10 mouse cellular contexts compared by ENCODE assay signal in genomic region chr7:19811114-19811513, GRCm38 (mm10). TPM values are rescaled to one million over a fixed set of nuclear protein-coding genes. Genes with fewer than 3 reads are reported as not detected.
A peak's percentile ranks its signal among the peaks of the same experiment; 100 is the strongest.
DNase-seq lines count a peak whose midpoint lies in the region; ATAC-seq and TF ChIP-seq lines count a peak whose summit lies in the region.
"Had no signal": no experiment of that assay in that cellular context is flagged by ENCODE, and none has a peak within 500 bp of the region (broad histone marks: within the 10 kb centered on the region; RNA-seq: fewer than 3 reads in every experiment).

No protein-coding gene starts in this region.

- H3K36me3 ChIP-seq in heart, postnatal 0 days (replicated peaks; ENCODE audit: control insufficient read depth, insufficient read depth, low read length) = no peaks in the 10 kb centered on the region
- H3K36me3 ChIP-seq in midbrain, embryonic 12.5 days = no peaks in the 10 kb centered on the region

- ATAC-seq in heart, postnatal 0 days (ENCODE audit: insufficient read depth, low read depth) = peak; percentile 40; the same call in 1 of the 2 replicates
- peak; percentile 32 for ATAC-seq in midbrain, embryonic 12.5 days (ENCODE audit: low FRiP score, low read depth)

- WGBS in heart, postnatal 0 days = 12% methylated on average over 22 of the region's 22 CpGs
- 3% methylated on average over 22 of the region's 22 CpGs for WGBS in midbrain, embryonic 12.5 days

- peaks cover 28% of the 10 kb centered on the region for H3K27me3 ChIP-seq in heart, postnatal 0 days (ENCODE audit: control insufficient read depth, insufficient read depth, low read length)
- H3K27me3 ChIP-seq in midbrain, embryonic 12.5 days = peaks cover 64% of the 10 kb centered on the region
- H3K27me3 ChIP-seq: CH12.LX had no signal

- H3K4me1 ChIP-seq in heart, postnatal 0 days (ENCODE audit: control insufficient read depth, insufficient read depth) = peaks cover 8% of the 10 kb centered on the region
- H3K4me1 ChIP-seq in midbrain, embryonic 12.5 days = peaks cover 17% of the 10 kb centered on the region

- no peak overlapping the region for H3K4me2 ChIP-seq in heart, postnatal 0 days (ENCODE audit: low read depth, low read length)
- H3K4me2 ChIP-seq in midbrain, embryonic 12.5 days (replicated peaks) = peak overlapping the region; percentile 39

- no peak overlapping the region for H3K4me3 ChIP-seq in heart, postnatal 0 days (ENCODE audit: low read depth, low read length)
- peak overlapping the region; percentile 13; the same call in 1 of the 2 replicates for H3K4me3 ChIP-seq in midbrain, embryonic 12.5 days

- no peak for TF ChIP-seq CTCF in heart, postnatal 0 days (IDR thresholded peaks at IDR 0.05; ENCODE audit: low read depth)

- H3K9me3 ChIP-seq in heart, postnatal 0 days (replicated peaks; ENCODE audit: control insufficient read depth, low read length) = no peaks in the 10 kb centered on the region
- no peaks in the 10 kb centered on the region for H3K9me3 ChIP-seq in midbrain, embryonic 12.5 days

- H3K9ac ChIP-seq in heart, postnatal 0 days (replicated peaks; ENCODE audit: low read depth, low read length) = no peak overlapping the region
- H3K9ac ChIP-seq in midbrain, embryonic 12.5 days (replicated peaks) = no peak overlapping the region

- no peak for TF ChIP-seq EP300 in heart, postnatal 0 days (IDR thresholded peaks at IDR 0.05; ENCODE audit: low read depth)

- peak; percentile 66 for DNase-seq in gastrocnemius, postnatal 10 days
- DNase-seq in gastrocnemius, postnatal 25 days = no peak
- DNase-seq in brain, adult 2 months (ENCODE audit: low read depth, low spot score) = peak; percentile 48
- DNase-seq in heart, postnatal 0 days (ENCODE audit: low spot score) = no peak
- peak; percentile 82 to 90 for DNase-seq in kidney, postnatal 25 days
- DNase-seq in frontal cortex, postnatal 25 days (ENCODE audit: low spot score in 2 of 2) = no peak
- DNase-seq in ovary, postnatal 14 days (ENCODE audit: low spot score) = no peak

- no peak overlapping the region for H3K27ac ChIP-seq in heart, postnatal 0 days (ENCODE audit: low read depth)
- no peak overlapping the region for H3K27ac ChIP-seq in midbrain, embryonic 12.5 days (replicated peaks)

RNA-seq across cellular contexts. Expression of gene Bcl3, which starts 11.5 kb away (rescaled TPM):
- total RNA-seq in gastrocnemius, postnatal 10 days (2021) = 1 to 10 TPM; 1.8 to 7.0 TPM
- total RNA-seq in gastrocnemius, postnatal 25 days (2021) = 1 to 10 TPM; 1.2 TPM
- 1.7 and 6.7 TPM in 2 replicates for total RNA-seq in heart, postnatal 0 days (2014; rRNA removed; ENCODE audit: low replicate concordance)
- 1.6 and 2.0 TPM in 2 replicates for polyA plus RNA-seq in heart, postnatal 0 days (2015; fragmentation: Nextera tagmentation; extraction: Ambion mirVana)
- polyA plus RNA-seq in midbrain, embryonic 12.5 days (2016; fragmentation: Nextera tagmentation; extraction: Ambion mirVana) = 0.52 and 0.64 TPM in 2 replicates

RNA-seq across cellular contexts. Expression of gene Cblc, which starts 14.5 kb away (rescaled TPM):
- under 1 TPM; 0.38 to 0.59 TPM for total RNA-seq in gastrocnemius, postnatal 10 days (2021)
- total RNA-seq in gastrocnemius, postnatal 25 days (2021) = not detected
- total RNA-seq in heart, postnatal 0 days (2014; rRNA removed; ENCODE audit: low replicate concordance) = 0.35 TPM in 1 of 2 replicates, not detected in the other
- polyA plus RNA-seq in heart, postnatal 0 days (2015; fragmentation: Nextera tagmentation; extraction: Ambion mirVana) = 0.36 and 0.37 TPM in 2 replicates
- 0.27 and 0.36 TPM in 2 replicates for polyA plus RNA-seq in midbrain, embryonic 12.5 days (2016; fragmentation: Nextera tagmentation; extraction: Ambion mirVana)
- polyA plus RNA-seq: cortical plate, adult 2 months had no signal

RNA-seq across cellular contexts. Expression of gene Bcam, which starts 40.3 kb away (rescaled TPM):
- 10 to 100 TPM; 60.3 to 68.9 TPM for total RNA-seq in gastrocnemius, postnatal 10 days (2021)
- total RNA-seq in gastrocnemius, postnatal 25 days (2021) = 10 to 100 TPM; 25.3 to 33.9 TPM
- 697 and 786 TPM in 2 replicates for total RNA-seq in heart, postnatal 0 days (2014; rRNA removed; ENCODE audit: low replicate concordance)
- polyA plus RNA-seq in heart, postnatal 0 days (2015; fragmentation: Nextera tagmentation; extraction: Ambion mirVana) = 293 and 303 TPM in 2 replicates
- 10.7 and 14.1 TPM in 2 replicates for polyA plus RNA-seq in midbrain, embryonic 12.5 days (2016; fragmentation: Nextera tagmentation; extraction: Ambion mirVana)

RNA-seq across cellular contexts. Expression of gene Gm19345, which starts 40.7 kb away (rescaled TPM):
- not detected for total RNA-seq in gastrocnemius, postnatal 10 days (2021)
- total RNA-seq in gastrocnemius, postnatal 25 days (2021) = not detected
- total RNA-seq in heart, postnatal 0 days (2014; rRNA removed; ENCODE audit: low replicate concordance) = not detected in 2 replicates
- not detected in 2 replicates for polyA plus RNA-seq in heart, postnatal 0 days (2015; fragmentation: Nextera tagmentation; extraction: Ambion mirVana)
- polyA plus RNA-seq in midbrain, embryonic 12.5 days (2016; fragmentation: Nextera tagmentation; extraction: Ambion mirVana) = 0.63 and 1.4 TPM in 2 replicates

RNA-seq across cellular contexts. Expression of gene Ceacam16, which starts 50.0 kb away (rescaled TPM):
- not detected for total RNA-seq in gastrocnemius, postnatal 10 days (2021)
- total RNA-seq in gastrocnemius, postnatal 25 days (2021) = not detected
- not detected in 2 replicates for total RNA-seq in heart, postnatal 0 days (2014; rRNA removed; ENCODE audit: low replicate concordance)
- polyA plus RNA-seq in heart, postnatal 0 days (2015; fragmentation: Nextera tagmentation; extraction: Ambion mirVana) = not detected in 2 replicates
- polyA plus RNA-seq in midbrain, embryonic 12.5 days (2016; fragmentation: Nextera tagmentation; extraction: Ambion mirVana) = 0.17 TPM in 1 of 2 replicates, not detected in the other
- polyA plus RNA-seq: cortical plate, adult 2 months had no signal

Comparison
In these comparisons a context has a peak if more than half of its experiments do, and no peak if none do; other contexts are left out.
1. DNase-seq: peak in gastrocnemius, postnatal 10 days (single experiment), brain, adult 2 months (single experiment) and kidney, postnatal 25 days (2 of 2); none in gastrocnemius, postnatal 25 days (single experiment), heart, postnatal 0 days (single experiment), frontal cortex, postnatal 25 days (0 of 2) and ovary, postnatal 14 days (single experiment).